Mouse (Mus musculus) heart, embryonic 12.5 days (tissue): ENCODE measurements at regions not wholly inside any gene's neighbourhood (a gene's known extent, or its start where the extent isn't known, plus 50 kb on each side); places are given as distances from the start of the nearest gene placed in this dataset.

Source experiments
- ATAC-seq: fragments of 200-750 bp; cut with Nextera tagmentation; 2 replicates; pipeline ENCODE4 v1.8.0; 2017; ENCODE audit warnings: moderate TSS enrichment, moderate library complexity; ENCODE audit not compliant: insufficient number of reproducible peaks, low FRiP score
- H3K27ac ChIP-seq: fragments of 300-500 bp; sonication (generic); 2 replicates; pipeline ENCODE4 v1.5.1; 2016; ENCODE audit warnings: mild to moderate bottlenecking, moderate library complexity; ENCODE audit not compliant: poor library complexity, severe bottlenecking
- H3K27me3 ChIP-seq: fragments of 300-500 bp; sonication (generic); replicated peaks from 2 replicates; pipeline ENCODE4 v1.6.1; 2016; ENCODE audit warnings: mild to moderate bottlenecking, moderate library complexity
- H3K36me3 ChIP-seq: fragments of 300-500 bp; sonication (generic); 2 replicates; pipeline ENCODE4 v1.6.1; 2016; ENCODE audit warnings: mild to moderate bottlenecking, moderate library complexity
- H3K4me1 ChIP-seq: fragments of 300-500 bp; sonication (generic); replicated peaks from 2 replicates; pipeline ENCODE4 v1.6.1; 2016; ENCODE audit warnings: mild to moderate bottlenecking
- H3K4me2 ChIP-seq: fragments of 300-500 bp; sonication (generic); 2 replicates; pipeline ENCODE4 v1.6.1; 2016; ENCODE audit warnings: mild to moderate bottlenecking, moderate library complexity
- H3K4me3 ChIP-seq: fragments of 300-500 bp; sonication (generic); 2 replicates; pipeline ENCODE4 v1.5.1; 2016; ENCODE audit warnings: mild to moderate bottlenecking
- H3K9ac ChIP-seq: fragments of 300-500 bp; sonication (generic); 2 replicates; pipeline ENCODE4 v1.6.1; 2016; ENCODE audit warnings: mild to moderate bottlenecking, moderate library complexity
- H3K9me3 ChIP-seq: fragments of 300-500 bp; sonication (generic); replicated peaks from 2 replicates; pipeline ENCODE4 v1.6.1; 2016; ENCODE audit warnings: mild to moderate bottlenecking, moderate library complexity
- WGBS: fragments of 180-500 bp; shearing (Covaris S2); methylation state at CpG from one replicate; pipeline ENCODE4 v1.1.7; 2016; 5-methylcytosine and 5-hydroxymethylcytosine counted together

GRCm38 (mm10) chr13:41694749-41695419 is 89.2 kb downstream of the Tmem170b start:
- Histone ChIP-seq H3K4me1 (peaks cover 19% of the 10 kb centered on the region), H3K4me3 (no peak overlapping the region), H3K9ac (no peak overlapping the region), H3K27ac (peak overlapping the region; percentile 51), H3K9me3 (no peaks in the 10 kb centered on the region), H3K27me3 (no peaks in the 10 kb centered on the region), H3K36me3 (no peaks in the 10 kb centered on the region), H3K4me2 (peak overlapping the region; percentile 23)
- peak; percentile 76 for ATAC-seq
- WGBS, result 15% methylated on average over 9 of the region's 9 CpGs

- H3K9ac ChIP-seq, result no peak overlapping the region
- no peak overlapping the region for H3K27ac ChIP-seq
- 87% methylated on average over 7 of the region's 7 CpGs for WGBS
- no peak for ATAC-seq
- H3K4me3 ChIP-seq, result no peak overlapping the region
- H3K36me3 ChIP-seq, result no peaks in the 10 kb centered on the region
- H3K4me1 ChIP-seq, result peaks cover 25% of the 10 kb centered on the region
- no peaks in the 10 kb centered on the region for H3K27me3 ChIP-seq
- H3K4me2 ChIP-seq, result no peak overlapping the region
- H3K9me3 ChIP-seq, result no peaks in the 10 kb centered on the region
These were observed 91.2 kb downstream of the Tmem170b start for GRCm38 (mm10) chr13:41696767-41697445.

GRCm38 (mm10) chr13:41701345-41701744 is 95.6 kb downstream of the Tmem170b start:
- no peak overlapping the region for H3K9ac ChIP-seq
- H3K4me1 ChIP-seq, result peaks cover 32% of the 10 kb centered on the region
- no peak overlapping the region for H3K4me2 ChIP-seq
- no peak overlapping the region; the same call in 1 of the 2 replicates for H3K27ac ChIP-seq
- no peak for ATAC-seq
- 39% methylated on average over 3 of the region's 3 CpGs for WGBS
- H3K4me3 ChIP-seq, result no peak overlapping the region
- H3K9me3 ChIP-seq, result no peaks in the 10 kb centered on the region
- H3K27me3 ChIP-seq, result no peaks in the 10 kb centered on the region
- H3K36me3 ChIP-seq, result no peaks in the 10 kb centered on the region

- H3K36me3 ChIP-seq, result no peaks in the 10 kb centered on the region
- 82% methylated on average over 8 of the region's 8 CpGs for WGBS
- H3K9ac ChIP-seq, result no peak overlapping the region
- H3K4me2 ChIP-seq, result no peak overlapping the region
- peaks cover 36% of the 10 kb centered on the region for H3K4me1 ChIP-seq
- H3K4me3 ChIP-seq, result no peak overlapping the region
- H3K27ac ChIP-seq, result no peak overlapping the region
- no peaks in the 10 kb centered on the region for H3K27me3 ChIP-seq
- ATAC-seq, result no peak
- no peaks in the 10 kb centered on the region for H3K9me3 ChIP-seq
These were observed 96.1 kb downstream of the Tmem170b start for GRCm38 (mm10) chr13:41701829-41702231.

- Histone ChIP-seq H3K27me3 (no peaks in the 10 kb centered on the region), H3K9ac (no peak overlapping the region), H3K9me3 (no peaks in the 10 kb centered on the region), H3K4me1 (peaks cover 49% of the 10 kb centered on the region), H3K36me3 (no peaks in the 10 kb centered on the region), H3K4me2 (no peak overlapping the region), H3K4me3 (no peak overlapping the region), H3K27ac (peak overlapping the region; percentile 59; the same call in 1 of the 2 replicates)
- WGBS, result 58% methylated on average over 2 of the region's 2 CpGs
- ATAC-seq, result 0 out of 2 replicates have a peak, but pooled peaks have one; percentile 40
These were observed 97.5 kb downstream of the Tmem170b start for GRCm38 (mm10) chr13:41703196-41703595.

- peak; percentile 45 for ATAC-seq
- H3K9ac ChIP-seq, result no peak overlapping the region
- H3K9me3 ChIP-seq, result no peaks in the 10 kb centered on the region
- H3K4me2 ChIP-seq, result no peak overlapping the region
- H3K36me3 ChIP-seq, result no peaks in the 10 kb centered on the region
- peaks cover 53% of the 10 kb centered on the region for H3K4me1 ChIP-seq
- WGBS, result 51% methylated on average over 8 of the region's 8 CpGs
- no peak overlapping the region for H3K4me3 ChIP-seq
- H3K27ac ChIP-seq, result peak overlapping the region; percentile 59; the same call in 1 of the 2 replicates
- no peaks in the 10 kb centered on the region for H3K27me3 ChIP-seq
These were observed 97.9 kb downstream of the Tmem170b start for GRCm38 (mm10) chr13:41703618-41704017.

- ATAC-seq, result no peak
- Histone ChIP-seq H3K4me1 (peaks cover 57% of the 10 kb centered on the region), H3K9ac (no peak overlapping the region), H3K4me3 (no peak overlapping the region), H3K4me2 (no peak overlapping the region), H3K27ac (peak overlapping the region; percentile 80), H3K36me3 (no peaks in the 10 kb centered on the region), H3K27me3 (no peaks in the 10 kb centered on the region), H3K9me3 (no peaks in the 10 kb centered on the region)
- 69% methylated on average over 2 of the region's 2 CpGs for WGBS
These were observed 99.1 kb downstream of the Tmem170b start for GRCm38 (mm10) chr13:41704806-41705205.

GRCm38 (mm10) chr13:41705636-41706035 is 99.9 kb downstream of the Tmem170b start:
- peak; percentile 31; the same call in 1 of the 2 replicates for ATAC-seq
- Histone ChIP-seq H3K4me1 (peaks cover 58% of the 10 kb centered on the region), H3K36me3 (no peaks in the 10 kb centered on the region), H3K4me2 (no peak overlapping the region), H3K27me3 (no peaks in the 10 kb centered on the region), H3K4me3 (no peak overlapping the region), H3K9ac (no peak overlapping the region), H3K9me3 (no peaks in the 10 kb centered on the region), H3K27ac (peak overlapping the region; percentile 80)
- 18% methylated on average over 4 of the region's 4 CpGs for WGBS

GRCm38 (mm10) chr13:41707811-41708210 is 102.1 kb downstream of the Tmem170b start:
- H3K9me3 ChIP-seq, result no peaks in the 10 kb centered on the region
- peak overlapping the region; percentile 80 for H3K27ac ChIP-seq
- H3K36me3 ChIP-seq, result no peaks in the 10 kb centered on the region
- 14% methylated on average over 7 of the region's 7 CpGs for WGBS
- ATAC-seq, result 0 out of 2 replicates have a peak, but pooled peaks have one; percentile 38
- H3K4me3 ChIP-seq, result no peak overlapping the region
- H3K4me1 ChIP-seq, result peaks cover 51% of the 10 kb centered on the region
- 0 out of 2 replicates have a peak overlapping the region, but pooled peaks have one; percentile 8 for H3K4me2 ChIP-seq
- H3K27me3 ChIP-seq, result no peaks in the 10 kb centered on the region
- no peak overlapping the region for H3K9ac ChIP-seq

- WGBS, result 58% methylated on average over 7 of the region's 7 CpGs
- Histone ChIP-seq H3K9me3 (no peaks in the 10 kb centered on the region), H3K9ac (no peak overlapping the region), H3K4me2 (no peak overlapping the region), H3K27me3 (no peaks in the 10 kb centered on the region), H3K4me1 (peaks cover 43% of the 10 kb centered on the region), H3K27ac (no peak overlapping the region), H3K36me3 (no peaks in the 10 kb centered on the region), H3K4me3 (no peak overlapping the region)
- ATAC-seq, result no peak
These were observed 103.4 kb downstream of the Tmem170b start for GRCm38 (mm10) chr13:41709071-41709470.

GRCm38 (mm10) chr13:41709475-41710227 is 103.9 kb downstream of the Tmem170b start:
- no peak overlapping the region for H3K4me2 ChIP-seq
- peaks cover 41% of the 10 kb centered on the region for H3K4me1 ChIP-seq
- no peaks in the 10 kb centered on the region for H3K36me3 ChIP-seq
- H3K9me3 ChIP-seq, result no peaks in the 10 kb centered on the region
- H3K27ac ChIP-seq, result no peak overlapping the region
- WGBS, result 35% methylated on average over 24 of the region's 24 CpGs
- H3K9ac ChIP-seq, result no peak overlapping the region
- no peak overlapping the region for H3K4me3 ChIP-seq
- no peak for ATAC-seq
- no peaks in the 10 kb centered on the region for H3K27me3 ChIP-seq
